Mouse (Mus musculus): ENCODE data around the gene Slc1a1.

Slc1a1 gene

GRCm38 (mm10) chr19:28835500-28835864 lies 633 bp downstream of the Slc1a1 start:
- H3K36me3 ChIP-seq (ENCODE audit: control insufficient read depth, insufficient read depth, low read length, poor library complexity, severe bottlenecking): no peaks in the 10 kb centered on the region
- H3K27me3 ChIP-seq (ENCODE audit: control insufficient read depth, insufficient read depth, low read length, poor library complexity, severe bottlenecking): no peaks in the 10 kb centered on the region
- DNase-seq (ENCODE audit: low read depth, low spot score): no peak

DNA sequence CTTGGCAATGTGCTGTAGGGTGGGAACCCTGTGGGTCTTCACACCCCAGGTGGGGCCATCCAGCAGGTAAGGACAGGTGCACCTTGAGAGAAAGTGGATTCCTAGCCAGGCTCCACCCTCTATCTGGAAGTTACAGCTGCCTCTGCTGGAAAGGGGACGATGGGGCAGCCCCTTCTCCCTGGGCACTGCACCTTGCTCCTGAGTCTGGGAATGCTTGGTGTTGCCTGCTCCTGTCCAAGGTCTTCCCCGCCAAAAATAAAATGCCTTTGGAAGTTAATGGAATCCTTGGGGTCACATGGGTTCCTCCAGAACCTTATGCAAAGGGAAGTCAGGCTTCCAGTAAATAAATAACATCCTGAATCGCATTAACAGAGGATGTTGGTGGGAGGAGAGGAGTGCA lies 1.3 kb downstream of the Slc1a1 start:
- no peaks in the 10 kb centered on the region for H3K36me3 ChIP-seq (ENCODE audit: control insufficient read depth, insufficient read depth, low read length, poor library complexity, severe bottlenecking)

GRCm38 (mm10) chr19:28836651-28837410 lies 2.0 kb downstream of the Slc1a1 start:
- H3K27me3 ChIP-seq (ENCODE audit: control insufficient read depth, insufficient read depth, low read length, poor library complexity, severe bottlenecking): no peaks in the 10 kb centered on the region

More for the DNA sequence above, 1.3 kb downstream of the Slc1a1 start:
- no peaks in the 10 kb centered on the region for H3K27me3 ChIP-seq (ENCODE audit: control insufficient read depth, insufficient read depth, low read length, poor library complexity, severe bottlenecking)
- no peak for DNase-seq (ENCODE audit: low read depth, low spot score)

DNA sequence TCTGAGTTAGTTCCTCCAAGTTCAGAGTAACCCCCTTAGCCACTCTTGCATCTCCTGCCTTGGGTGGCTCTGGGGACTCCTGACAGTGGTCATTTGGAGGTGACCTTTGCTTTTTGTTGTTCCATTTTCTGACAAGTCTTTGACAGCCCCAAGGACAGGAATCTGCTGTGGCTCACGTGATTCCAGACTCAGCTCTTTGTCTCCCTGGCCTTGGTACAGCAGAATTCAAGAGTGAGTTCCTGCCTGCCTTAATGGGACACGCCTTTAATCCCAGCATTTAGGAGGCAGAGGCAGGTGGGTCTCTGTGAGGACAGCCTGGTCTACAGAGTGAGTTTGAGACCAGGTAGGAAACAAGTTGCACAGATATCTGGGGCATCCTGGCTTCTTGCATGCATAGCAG lies 3.9 kb downstream of the Slc1a1 start:
- no peaks in the 10 kb centered on the region for H3K36me3 ChIP-seq (ENCODE audit: control insufficient read depth, insufficient read depth, low read length, poor library complexity, severe bottlenecking)
- no peaks in the 10 kb centered on the region for H3K27me3 ChIP-seq (ENCODE audit: control insufficient read depth, insufficient read depth, low read length, poor library complexity, severe bottlenecking)
- DNase-seq (ENCODE audit: low read depth, low spot score): no peak

More at GRCm38 (mm10) chr19:28836651-28837410, 2.0 kb downstream of the Slc1a1 start:
- H3K36me3 ChIP-seq (ENCODE audit: control insufficient read depth, insufficient read depth, low read length, poor library complexity, severe bottlenecking): no peaks in the 10 kb centered on the region
- DNase-seq (ENCODE audit: low read depth, low spot score): no peak

- H3K27me3 ChIP-seq (ENCODE audit: control insufficient read depth, insufficient read depth, low read length, poor library complexity, severe bottlenecking): no peaks in the 10 kb centered on the region
- no peak for DNase-seq (ENCODE audit: low read depth, low spot score)
- no peaks in the 10 kb centered on the region for H3K36me3 ChIP-seq (ENCODE audit: control insufficient read depth, insufficient read depth, low read length, poor library complexity, severe bottlenecking)
Observed at GRCm38 (mm10) chr19:28844946-28845710, 10.3 kb downstream of the Slc1a1 start.

GRCm38 (mm10) chr19:28850510-28850909 lies 15.7 kb downstream of the Slc1a1 start:
- no peaks in the 10 kb centered on the region for H3K36me3 ChIP-seq (ENCODE audit: control insufficient read depth, insufficient read depth, low read length, poor library complexity, severe bottlenecking)
- no peaks in the 10 kb centered on the region; the same call in 1 of the 2 replicates for H3K27me3 ChIP-seq (ENCODE audit: control insufficient read depth, insufficient read depth, low read length, poor library complexity, severe bottlenecking)
- DNase-seq (ENCODE audit: low read depth, low spot score): no peak

- H3K27me3 ChIP-seq (ENCODE audit: control insufficient read depth, insufficient read depth, low read length, poor library complexity, severe bottlenecking): no peaks in the 10 kb centered on the region; the same call in 1 of the 2 replicates
- DNase-seq (ENCODE audit: low read depth, low spot score): no peak
- no peaks in the 10 kb centered on the region for H3K36me3 ChIP-seq (ENCODE audit: control insufficient read depth, insufficient read depth, low read length, poor library complexity, severe bottlenecking)
Observed at GRCm38 (mm10) chr19:28852001-28852400, 17.2 kb downstream of the Slc1a1 start.

DNA sequence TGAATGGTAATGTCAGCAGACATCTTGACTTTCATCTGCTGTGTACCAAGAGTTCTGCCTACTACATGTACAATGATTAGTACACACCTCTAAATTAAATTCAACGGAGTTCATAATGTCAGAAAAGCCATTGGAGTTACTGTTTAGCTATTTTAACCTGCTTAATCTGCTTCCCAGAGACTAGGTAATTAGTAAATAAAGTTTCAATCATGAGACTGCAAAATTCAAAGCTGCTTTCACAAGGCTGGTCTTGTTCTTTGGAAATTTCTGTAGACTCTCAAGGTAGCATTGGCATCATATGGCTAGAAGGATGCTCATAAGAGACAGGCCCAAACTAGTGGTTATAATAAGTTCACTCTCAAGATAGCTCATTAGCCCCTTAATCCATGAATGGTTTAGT lies 20.0 kb downstream of the Slc1a1 start:
- DNase-seq (ENCODE audit: low read depth, low spot score): no peak
- Histone ChIP-seq H3K36me3 (ENCODE audit: control insufficient read depth, insufficient read depth, low read length, poor library complexity, severe bottlenecking) (no peaks in the 10 kb centered on the region), H3K27me3 (ENCODE audit: control insufficient read depth, insufficient read depth, low read length, poor library complexity, severe bottlenecking) (no peaks in the 10 kb centered on the region; the same call in 1 of the 2 replicates)

DNA sequence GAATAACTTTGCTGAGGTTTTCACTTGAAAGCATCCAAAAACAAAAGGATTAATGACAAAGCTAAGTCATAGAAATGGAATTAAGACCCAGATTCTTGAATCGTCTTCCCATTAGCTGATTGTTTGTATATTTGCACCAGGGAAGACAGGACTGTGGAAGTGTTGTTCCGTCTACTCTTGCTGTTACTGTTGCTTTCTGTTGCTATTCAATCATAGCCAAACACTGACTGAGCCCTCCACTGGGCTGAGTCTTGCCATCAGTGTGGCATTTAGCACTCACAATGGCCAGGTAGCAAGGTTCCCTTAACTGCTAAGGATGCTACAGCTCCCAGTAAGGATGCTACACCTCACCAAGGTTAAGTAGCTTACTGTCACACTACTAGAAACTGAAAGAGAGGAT lies 25.4 kb downstream of the Slc1a1 start:
- Histone ChIP-seq H3K36me3 (ENCODE audit: control insufficient read depth, insufficient read depth, low read length, poor library complexity, severe bottlenecking) (no peaks in the 10 kb centered on the region), H3K27me3 (ENCODE audit: control insufficient read depth, insufficient read depth, low read length, poor library complexity, severe bottlenecking) (no peaks in the 10 kb centered on the region)
- DNase-seq (ENCODE audit: low read depth, low spot score): no peak

- Histone ChIP-seq H3K36me3 (ENCODE audit: control insufficient read depth, insufficient read depth, low read length, poor library complexity, severe bottlenecking) (no peaks in the 10 kb centered on the region), H3K27me3 (ENCODE audit: control insufficient read depth, insufficient read depth, low read length, poor library complexity, severe bottlenecking) (no peaks in the 10 kb centered on the region)
- DNase-seq (ENCODE audit: low read depth, low spot score): no peak
Observed at GRCm38 (mm10) chr19:28863626-28864025, 28.8 kb downstream of the Slc1a1 start.

DNA sequence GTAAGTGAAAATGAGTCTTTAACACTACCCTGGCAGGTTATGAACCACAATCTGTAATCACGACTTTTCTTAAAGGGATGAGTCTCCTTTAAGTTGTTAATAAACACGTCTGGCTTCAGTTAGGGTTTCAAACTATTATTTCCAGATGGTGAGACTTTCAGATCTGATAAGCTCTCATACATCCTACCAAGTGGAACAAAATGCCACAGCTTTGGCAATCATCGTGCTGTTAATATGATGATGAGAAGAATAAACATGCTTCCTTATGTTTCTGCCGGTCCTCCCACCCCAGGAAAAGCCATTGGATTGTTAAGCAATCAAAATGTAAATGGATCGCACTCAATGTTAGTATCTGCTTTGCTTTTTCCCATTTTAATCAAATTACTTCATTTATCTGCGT lies 30.1 kb downstream of the Slc1a1 start:
- no peak for DNase-seq (ENCODE audit: low read depth, low spot score)
- no peaks in the 10 kb centered on the region for H3K36me3 ChIP-seq (ENCODE audit: control insufficient read depth, insufficient read depth, low read length, poor library complexity, severe bottlenecking)
- H3K27me3 ChIP-seq (ENCODE audit: control insufficient read depth, insufficient read depth, low read length, poor library complexity, severe bottlenecking): no peaks in the 10 kb centered on the region

- DNase-seq (ENCODE audit: low read depth, low spot score): no peak
- no peaks in the 10 kb centered on the region for H3K27me3 ChIP-seq (ENCODE audit: control insufficient read depth, insufficient read depth, low read length, poor library complexity, severe bottlenecking)
- H3K36me3 ChIP-seq (ENCODE audit: control insufficient read depth, insufficient read depth, low read length, poor library complexity, severe bottlenecking): no peaks in the 10 kb centered on the region
Observed at GRCm38 (mm10) chr19:28865501-28865900, 30.7 kb downstream of the Slc1a1 start.

GRCm38 (mm10) chr19:28869251-28869855 lies 34.5 kb downstream of the Slc1a1 start:
- DNase-seq (ENCODE audit: low read depth, low spot score): no peak
- no peaks in the 10 kb centered on the region for H3K36me3 ChIP-seq (ENCODE audit: control insufficient read depth, insufficient read depth, low read length, poor library complexity, severe bottlenecking)
- no peaks in the 10 kb centered on the region for H3K27me3 ChIP-seq (ENCODE audit: control insufficient read depth, insufficient read depth, low read length, poor library complexity, severe bottlenecking)

DNA sequence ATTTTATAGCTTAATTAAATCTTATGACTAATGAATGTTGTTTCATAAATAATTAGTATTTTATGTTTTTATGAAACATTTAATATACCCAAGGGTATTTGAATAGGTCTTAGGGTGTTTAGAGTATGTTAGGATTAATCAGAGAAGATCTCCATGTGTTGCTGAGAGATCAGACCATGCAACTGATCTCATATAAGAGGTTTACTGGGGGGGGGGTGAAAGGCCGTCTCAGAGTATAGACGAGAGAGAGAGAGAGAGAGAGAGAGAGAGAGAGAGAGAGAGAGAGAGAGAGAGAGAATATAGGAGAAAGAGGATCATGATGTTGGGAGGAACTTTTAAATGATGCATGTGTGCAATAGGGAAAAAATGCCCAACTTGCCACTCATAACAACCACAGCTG lies 35.5 kb downstream of the Slc1a1 start:
- DNase-seq (ENCODE audit: low read depth, low spot score): no peak
- no peaks in the 10 kb centered on the region for H3K36me3 ChIP-seq (ENCODE audit: control insufficient read depth, insufficient read depth, low read length, poor library complexity, severe bottlenecking)
- no peaks in the 10 kb centered on the region for H3K27me3 ChIP-seq (ENCODE audit: control insufficient read depth, insufficient read depth, low read length, poor library complexity, severe bottlenecking)

- H3K36me3 ChIP-seq (ENCODE audit: control insufficient read depth, insufficient read depth, low read length, poor library complexity, severe bottlenecking): no peaks in the 10 kb centered on the region
- H3K27me3 ChIP-seq (ENCODE audit: control insufficient read depth, insufficient read depth, low read length, poor library complexity, severe bottlenecking): no peaks in the 10 kb centered on the region
- DNase-seq (ENCODE audit: low read depth, low spot score): no peak
Observed at GRCm38 (mm10) chr19:28879476-28879875, 44.6 kb downstream of the Slc1a1 start.

All from splenic B cell, adult 2 months (primary cell).